Mouse (Mus musculus) CD4-positive helper T cell, adult 2 months (primary cell): ENCODE measurements at regions not wholly inside any gene's neighbourhood (a gene's known extent, or its start where the extent isn't known, plus 50 kb on each side); places are given as distances from the start of the nearest gene placed in this dataset.
"Not testable (repeated sequence)": the region's sequence is repeated elsewhere in the genome, so short reads cannot be mapped to it uniquely, and the experiment has no call there.

Source experiments
- DNase-seq: peaks from one replicate; pipeline ENCODE4 v3.0.0-alpha.2; 2012; ENCODE audit warnings: low read depth, missing footprints, low spot score

GRCm38 (mm10) chr9:94133682-94134081, 404.2 kb downstream of the 1190002N15Rik start:
- DNase-seq, result no peak

- DNase-seq, result no peak
These were observed 406.5 kb downstream of the 1190002N15Rik start for GRCm38 (mm10) chr9:94131367-94131766.

DNA sequence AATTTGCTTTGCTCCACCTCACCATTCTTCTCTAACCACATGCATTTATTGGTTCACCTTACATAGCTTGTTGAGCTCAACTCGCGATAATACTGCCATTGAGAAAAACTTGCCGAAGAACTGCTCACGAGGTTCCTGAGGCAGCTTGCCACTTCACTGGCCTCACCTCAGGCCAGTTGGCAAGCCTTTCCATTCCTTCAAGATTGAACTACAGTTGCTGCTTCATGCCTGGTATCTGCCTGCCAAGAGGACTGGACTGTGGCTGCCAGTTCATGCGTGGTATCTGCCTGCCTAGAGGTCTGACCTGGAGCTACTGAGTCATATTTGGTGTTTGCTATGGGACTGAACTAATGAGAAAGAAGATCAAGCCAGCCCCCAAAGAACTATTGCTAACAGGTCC, 420.9 kb downstream of the 1190002N15Rik start:
- no peak for DNase-seq

DNA sequence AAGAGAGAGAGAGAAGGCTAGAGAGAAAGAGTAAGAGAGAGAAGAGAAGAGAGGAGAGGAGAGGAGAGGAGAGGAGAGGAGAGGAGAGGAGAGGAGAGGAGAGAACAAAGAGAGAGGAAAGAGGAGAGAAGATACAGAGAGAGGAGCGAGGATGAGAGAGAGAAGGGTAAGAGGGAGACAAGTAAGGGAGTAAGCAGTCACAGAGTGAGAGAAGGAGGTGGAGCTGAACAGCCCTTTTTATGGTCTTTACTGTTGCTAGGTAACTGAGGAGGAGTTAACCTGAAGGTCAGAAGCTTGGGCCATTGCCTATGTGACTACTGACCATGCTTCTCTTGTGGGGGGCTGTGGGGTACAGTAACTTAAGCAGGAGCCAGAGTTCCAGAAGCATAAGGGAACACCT, 430.2 kb downstream of the 1190002N15Rik start:
- DNase-seq, result not testable (repeated sequence)

GRCm38 (mm10) chr9:94104669-94105068, 433.2 kb downstream of the 1190002N15Rik start:
- DNase-seq, result no peak

- no peak for DNase-seq
These were observed 435.9 kb downstream of the 1190002N15Rik start for GRCm38 (mm10) chr9:94101958-94102357.

- no peak for DNase-seq
These were observed 443.1 kb downstream of the 1190002N15Rik start for GRCm38 (mm10) chr9:94094800-94095199.

GRCm38 (mm10) chr9:94091658-94092225, 446.1 kb downstream of the 1190002N15Rik start:
- no peak for DNase-seq

- DNase-seq, result no peak
These were observed 448.1 kb downstream of the 1190002N15Rik start for GRCm38 (mm10) chr9:94089759-94090158.

- DNase-seq, result no peak
These were observed 454.1 kb downstream of the 1190002N15Rik start for GRCm38 (mm10) chr9:94083629-94084411.

- no peak for DNase-seq
These were observed 463.0 kb downstream of the 1190002N15Rik start for GRCm38 (mm10) chr9:94074904-94075303.

DNA sequence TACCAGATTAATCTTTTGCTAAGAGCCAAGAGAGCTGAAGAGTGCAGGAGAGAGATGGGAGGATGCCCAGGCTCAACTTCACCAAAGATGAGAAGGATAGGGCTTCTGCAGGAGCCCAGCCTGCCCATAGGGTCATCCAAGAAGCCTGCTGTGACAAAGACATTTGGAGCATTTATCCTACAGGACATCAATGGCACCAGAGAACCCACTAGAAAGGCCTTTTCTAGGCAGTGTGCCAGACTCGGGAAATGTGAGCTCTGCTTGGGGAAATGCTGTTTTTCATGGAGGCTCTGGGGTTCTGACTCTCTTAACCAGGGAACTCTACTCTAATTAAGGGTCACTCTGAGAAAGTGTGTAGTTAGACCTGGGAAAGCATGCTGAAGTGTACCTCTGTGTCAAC, 470.8 kb downstream of the 1190002N15Rik start:
- no peak for DNase-seq

DNA sequence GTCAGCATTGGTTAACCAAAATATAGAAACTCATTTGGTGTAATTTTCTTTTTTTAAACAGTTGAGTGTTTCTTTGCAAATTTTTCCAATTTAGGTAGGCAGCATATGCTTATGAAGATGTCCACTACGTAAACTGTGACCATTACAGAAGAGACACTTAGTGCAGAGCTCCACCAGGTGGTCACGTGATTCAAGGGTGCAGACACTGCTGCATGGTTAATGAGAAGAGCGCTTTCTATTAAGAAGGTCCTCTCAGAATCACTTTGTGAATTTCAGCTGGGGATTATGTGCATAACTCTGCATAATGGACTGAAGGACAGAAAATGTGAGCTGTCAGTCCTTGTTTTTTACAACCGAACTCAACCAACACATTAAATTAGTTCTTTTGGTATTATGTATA, 484.7 kb downstream of the 1190002N15Rik start:
- DNase-seq, result no peak

DNA sequence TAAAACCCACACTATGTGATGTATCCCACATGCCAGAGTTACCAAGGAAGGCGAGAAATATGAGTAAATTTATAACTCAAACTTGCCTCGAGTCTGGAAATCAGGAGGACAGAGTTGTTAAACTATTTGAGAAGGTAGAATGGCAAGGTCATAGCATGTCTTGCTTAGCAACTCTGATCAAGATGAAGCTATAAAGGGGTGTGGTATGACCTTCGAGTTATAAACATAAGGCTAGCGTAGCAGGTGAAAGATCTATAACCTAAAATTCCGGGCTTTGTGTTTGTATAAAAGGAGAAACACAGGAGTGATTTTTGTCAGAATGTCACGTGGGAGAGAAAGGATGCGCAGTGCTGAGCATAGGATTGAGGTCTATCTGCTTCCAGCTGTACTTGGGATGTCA, 490.0 kb downstream of the 1190002N15Rik start:
- no peak for DNase-seq

DNA sequence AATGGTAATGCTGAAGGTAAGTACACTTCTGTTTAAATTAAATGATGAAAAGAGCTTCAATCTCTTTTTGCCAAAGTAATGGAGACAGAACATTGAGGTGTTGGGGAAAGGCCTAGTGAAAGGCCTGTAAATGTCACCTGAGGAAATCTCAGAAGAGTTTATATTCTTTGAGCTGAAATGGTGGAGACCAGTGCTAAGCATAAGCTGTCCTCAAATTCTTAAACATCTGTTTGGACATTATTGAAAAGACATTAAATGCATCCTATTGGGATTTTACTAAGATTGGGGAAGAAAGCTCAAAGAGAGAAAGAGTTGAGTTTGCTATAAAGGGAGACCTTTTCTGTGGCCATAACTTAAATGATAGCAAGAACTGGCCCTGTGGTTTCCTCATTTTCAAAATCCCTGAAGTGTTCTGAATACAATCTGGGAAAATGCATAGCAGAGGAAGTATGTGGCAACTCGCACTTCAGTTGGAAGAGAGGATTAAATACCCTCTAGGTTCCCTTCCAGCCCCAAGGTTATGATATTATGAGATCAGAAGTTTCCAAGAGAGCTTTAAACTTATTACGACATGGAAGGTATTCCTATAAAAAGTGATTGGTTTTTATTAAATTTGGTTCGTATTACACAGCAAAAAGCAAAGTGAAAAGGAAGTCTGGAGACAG, 492.3 kb downstream of the 1190002N15Rik start:
- no peak for DNase-seq

GRCm38 (mm10) chr9:94023761-94024160, 514.1 kb downstream of the 1190002N15Rik start:
- DNase-seq, result no peak

GRCm38 (mm10) chr9:94021293-94021903, 516.5 kb downstream of the 1190002N15Rik start:
- DNase-seq, result no peak

DNA sequence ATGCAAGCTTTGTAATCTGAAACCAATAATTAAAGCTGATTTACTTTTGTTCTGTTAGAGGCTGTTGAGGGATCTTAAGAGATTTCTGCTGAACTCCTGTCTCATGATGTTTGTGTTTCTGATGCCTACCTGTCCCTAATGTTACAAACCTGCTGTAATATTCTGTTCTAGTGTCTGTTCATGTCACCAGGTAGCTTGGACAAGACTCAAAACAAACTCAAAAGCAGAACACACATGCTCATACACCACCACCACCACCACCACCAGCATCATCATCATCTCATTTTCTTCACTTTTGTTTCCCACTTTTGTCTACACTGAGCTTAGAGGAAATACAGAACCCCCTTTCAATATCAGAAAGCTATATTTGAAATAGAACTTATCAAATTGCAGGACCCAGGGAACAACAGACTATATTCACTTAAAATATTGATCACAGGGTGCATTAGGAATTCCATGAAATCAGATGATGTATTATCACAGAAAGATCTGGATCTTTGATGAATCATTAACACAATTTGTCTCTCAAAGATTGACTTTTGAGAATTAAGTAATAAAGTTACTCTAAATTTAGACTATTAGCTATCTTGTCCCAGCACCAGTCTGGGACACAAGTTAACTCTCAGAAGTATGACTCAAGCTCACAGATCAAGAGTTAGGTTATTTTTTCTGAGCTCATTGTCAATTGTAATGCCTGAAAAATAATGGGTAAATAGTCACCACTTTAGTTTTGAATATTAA, 521.0 kb downstream of the 1190002N15Rik start:
- DNase-seq, result no peak

GRCm38 (mm10) chr9:93992216-93992615, 545.7 kb downstream of the 1190002N15Rik start:
- DNase-seq, result no peak

GRCm38 (mm10) chr9:93991141-93991540, 546.7 kb downstream of the 1190002N15Rik start:
- DNase-seq, result no peak

GRCm38 (mm10) chr9:93981136-93981535, 556.7 kb downstream of the 1190002N15Rik start:
- DNase-seq, result no peak
